ENCODE assay signal across 9 mouse cellular contexts in genomic region chr4:126286492-126286891, GRCm38 (mm10). TPM values are rescaled to one million over a fixed set of nuclear protein-coding genes. Genes with fewer than 3 reads are reported as not detected.
A peak's percentile ranks its signal among the peaks of the same experiment; 100 is the strongest.
DNase-seq lines count a peak whose midpoint lies in the region; ATAC-seq and TF ChIP-seq lines count a peak whose summit lies in the region.
"Had no signal": no experiment of that assay in that cellular context is flagged by ENCODE, and none has a peak within 500 bp of the region (broad histone marks: within the 10 kb centered on the region; RNA-seq: fewer than 3 reads in every experiment).

Gene Col8a2 (plus strand): TSS chr4:126286793.

- H3K4me3 ChIP-seq in gastrocnemius, adult 2 months, result peak within 1 kb of the TSS; percentile 71
- peak within 1 kb of the TSS; percentile 59 for H3K4me3 ChIP-seq in embryonic facial prominence, embryonic 15.5 days (replicated peaks)
- H3K4me3 ChIP-seq in intestine, postnatal 0 days (ENCODE audit: low read depth, low read length), result peak within 1 kb of the TSS; percentile 45
- H3K4me3 ChIP-seq: erythroblast, embryonic 14.5 days had no signal

- H3K27ac ChIP-seq in gastrocnemius, adult 2 months, result peak within 1 kb of the TSS; percentile 66
- H3K27ac ChIP-seq in embryonic facial prominence, embryonic 15.5 days (replicated peaks), result peak within 1 kb of the TSS; percentile 84
- H3K27ac ChIP-seq in intestine, postnatal 0 days (ENCODE audit: low read depth, low read length), result no peak within 1 kb of the TSS

- intact Hi-C loops in gastrocnemius, adult 2 months (cut with DNase I), result no loop called here
- intact Hi-C loops in left cerebral cortex, postnatal 25 days (cut with DNase I), result no loop called here

- no peaks in the 10 kb centered on the region for H3K9me3 ChIP-seq in embryonic facial prominence, embryonic 15.5 days (replicated peaks)
- H3K9me3 ChIP-seq in intestine, postnatal 0 days (ENCODE audit: control insufficient read depth), result no peaks in the 10 kb centered on the region

- H3K4me1 ChIP-seq in embryonic facial prominence, embryonic 15.5 days, result peaks cover 39% of the 10 kb centered on the region
- H3K4me1 ChIP-seq in intestine, postnatal 0 days (replicated peaks; ENCODE audit: control insufficient read depth, insufficient read depth, low read length), result no peaks in the 10 kb centered on the region; the same call in 1 of the 2 replicates

- no peaks in the 10 kb centered on the region for H3K36me3 ChIP-seq in embryonic facial prominence, embryonic 15.5 days
- H3K36me3 ChIP-seq in intestine, postnatal 0 days (ENCODE audit: control insufficient read depth, insufficient read depth), result no peaks in the 10 kb centered on the region

- 3% methylated on average over 40 of the region's 42 CpGs for WGBS in embryonic facial prominence, embryonic 15.5 days
- 1% methylated on average over 42 of the region's 42 CpGs for WGBS in intestine, postnatal 0 days

- peaks cover 16% of the 10 kb centered on the region for H3K27me3 ChIP-seq in embryonic facial prominence, embryonic 15.5 days
- peaks cover 47% of the 10 kb centered on the region for H3K27me3 ChIP-seq in intestine, postnatal 0 days (replicated peaks; ENCODE audit: control insufficient read depth, insufficient read depth, low read length)

- H3K4me2 ChIP-seq in embryonic facial prominence, embryonic 15.5 days (replicated peaks), result peak within 1 kb of the TSS; percentile 82
- H3K4me2 ChIP-seq in intestine, postnatal 0 days (replicated peaks; ENCODE audit: low read depth), result peak within 1 kb of the TSS; percentile 76

- peak; percentile 56 for ATAC-seq in embryonic facial prominence, embryonic 15.5 days (ENCODE audit: insufficient number of reproducible peaks, low FRiP score, low TSS enrichment, low read depth)
- 0 out of 2 replicates have a peak, but pooled peaks have one; percentile 49 for ATAC-seq in intestine, postnatal 0 days

- peak within 1 kb of the TSS; percentile 37; the same call in 1 of the 2 replicates for H3K9ac ChIP-seq in embryonic facial prominence, embryonic 15.5 days
- H3K9ac ChIP-seq in intestine, postnatal 0 days (ENCODE audit: low read depth, low read length), result peak within 1 kb of the TSS; percentile 46

- no peak for TF ChIP-seq CTCF in gastrocnemius, adult 2 months (IDR thresholded peaks at IDR 0.05)
- TF ChIP-seq CTCF in intestine, postnatal 0 days (IDR thresholded peaks at IDR 0.05; ENCODE audit: low read depth), result no peak

- peak; percentile 69 for DNase-seq in gastrocnemius, adult 2 months
- no peak for DNase-seq in gastrocnemius, postnatal 25 days
- peak; percentile 30 for DNase-seq in lung, postnatal 36 days
- no peak for DNase-seq in left cerebral cortex, postnatal 25 days (ENCODE audit: low spot score in 2 of 2)
- no peak for DNase-seq in frontal cortex, adult 2 months (ENCODE audit: extremely low spot score in 1 of 2, low spot score in 1 of 2)
- DNase-seq in cerebellum, postnatal 10 days, result no peak

RNA-seq across cellular contexts. Expression of gene Col8a2, which starts in this region (rescaled TPM):
- 1 to 10 TPM in 1 of 2 experiments, under 1 TPM in 1; 0.74 to 6.0 TPM for total RNA-seq in gastrocnemius, adult 2 months (2021)
- total RNA-seq in gastrocnemius, postnatal 25 days (2021), result 1 to 10 TPM in 1 of 2 experiments, under 1 TPM in 1; 0.96 to 3.9 TPM
- 48.6 and 60.1 TPM in 2 replicates for polyA plus RNA-seq in embryonic facial prominence, embryonic 15.5 days (2015; fragmentation: Nextera tagmentation; extraction: Ambion mirVana)
- 1.5 and 2.2 TPM in 2 replicates for polyA plus RNA-seq in intestine, postnatal 0 days (2015; fragmentation: Nextera tagmentation; extraction: Ambion mirVana)
- total RNA-seq in left cerebral cortex, postnatal 25 days (2021), result 1 to 10 TPM; 1.1 to 1.7 TPM
- polyA plus RNA-seq in frontal cortex, adult 2 months (2012; rRNA removed), result 0.38 and 0.50 TPM in 2 replicates
- polyA plus RNA-seq: erythroblast, embryonic 14.5 days had no signal

Comparison
In these comparisons a context has a peak if more than half of its experiments do, and no peak if none do; other contexts are left out.
1. RNA of gene Col8a2 (polyA plus RNA-seq): 48.6 to 60.1 TPM in embryonic facial prominence, embryonic 15.5 days; 1.5 to 2.2 TPM in intestine, postnatal 0 days and 0.38 to 0.50 TPM in frontal cortex, adult 2 months; every median in the first group is over 10 times any median in the second.
2. DNase-seq: peak in gastrocnemius, adult 2 months (single experiment) and lung, postnatal 36 days (single experiment); none in gastrocnemius, postnatal 25 days (single experiment), left cerebral cortex, postnatal 25 days (0 of 2), frontal cortex, adult 2 months (0 of 2) and cerebellum, postnatal 10 days (0 of 2).
3. Peak in every context shown above with its lines, with median percentiles within 50 percentile points of each other: H3K4me3 ChIP-seq.